Mouse (Mus musculus): ENCODE measurements around the gene Baiap2. TPM values are rescaled to one million over a fixed set of nuclear protein-coding genes. Genes with fewer than 3 reads are reported as not detected.

Baiap2 gene
- total RNA-seq, 2 experiments from 2014 or later: 8.0 to 23.5 TPM

DNA sequence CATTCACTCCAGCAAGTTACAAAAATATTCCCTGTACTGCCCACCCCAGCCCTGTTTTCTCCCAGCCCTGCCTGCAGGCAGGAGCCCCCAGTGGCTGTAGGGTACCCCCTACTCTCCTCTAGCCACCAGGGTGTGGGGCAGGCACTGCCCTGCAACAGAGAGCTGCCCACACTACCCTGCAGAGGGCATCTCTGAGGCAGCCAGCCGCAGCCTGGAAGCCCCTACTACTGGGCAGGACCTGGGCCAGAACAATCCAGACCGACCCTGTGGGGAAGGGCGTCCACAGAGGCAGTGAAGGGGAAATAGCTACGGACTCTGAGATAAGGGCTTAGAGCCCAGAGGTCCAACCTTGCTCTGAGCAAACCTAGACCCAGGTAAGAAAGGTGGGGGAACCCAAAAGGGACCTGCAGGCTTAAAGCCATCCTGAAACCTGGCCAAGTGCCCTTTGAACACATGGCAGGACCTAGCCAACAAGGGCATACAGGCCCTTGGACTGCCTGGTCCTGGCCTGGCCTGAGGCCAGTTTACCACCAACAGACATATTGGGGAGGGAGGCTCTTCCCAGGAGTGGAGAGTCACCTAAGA lies 65.0 kb downstream of the Baiap2 start:
- ATAC-seq (replicated peaks; ENCODE audit: poor library complexity, severe bottlenecking): no peak

DNA sequence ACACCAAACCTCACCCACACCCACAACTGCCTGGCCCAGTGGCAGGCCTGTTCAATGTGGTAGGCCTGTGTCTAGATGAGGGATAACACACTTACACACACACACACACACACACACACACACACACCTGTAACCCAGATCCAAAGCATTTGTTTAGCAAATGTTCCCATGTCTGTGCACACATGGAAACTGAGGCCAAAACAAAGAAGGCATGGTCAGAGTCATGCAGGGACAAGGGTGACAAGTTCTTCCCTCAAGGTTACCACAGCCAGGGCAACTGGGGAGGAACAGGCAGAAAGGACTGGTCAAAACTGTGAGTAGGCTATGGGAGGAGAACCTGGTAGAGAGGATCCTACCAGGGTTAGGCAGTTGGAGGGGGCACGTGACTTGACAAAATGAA lies 65.9 kb downstream of the Baiap2 start:
- no peak for ATAC-seq (replicated peaks; ENCODE audit: poor library complexity, severe bottlenecking)

DNA sequence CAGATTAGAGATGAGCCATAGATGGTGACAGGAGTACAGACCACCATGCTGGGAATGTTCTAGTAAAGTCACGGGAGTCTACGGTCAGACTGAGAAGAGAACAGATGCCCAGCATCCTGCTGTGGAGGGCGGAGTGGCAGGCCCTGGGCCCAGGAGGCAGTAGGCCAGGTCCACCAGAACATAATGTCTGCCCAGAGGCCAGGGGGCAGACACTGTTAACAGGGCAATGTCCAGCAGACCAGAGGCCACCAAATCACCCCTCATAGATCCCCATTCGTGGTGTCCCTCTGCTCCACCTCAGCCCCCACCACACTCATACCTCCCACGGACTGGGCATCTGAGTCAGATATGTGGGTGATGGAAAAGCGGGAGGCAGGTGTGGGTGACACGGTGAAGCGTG lies 66.4 kb downstream of the Baiap2 start:
- no peak for ATAC-seq (replicated peaks; ENCODE audit: poor library complexity, severe bottlenecking)

DNA sequence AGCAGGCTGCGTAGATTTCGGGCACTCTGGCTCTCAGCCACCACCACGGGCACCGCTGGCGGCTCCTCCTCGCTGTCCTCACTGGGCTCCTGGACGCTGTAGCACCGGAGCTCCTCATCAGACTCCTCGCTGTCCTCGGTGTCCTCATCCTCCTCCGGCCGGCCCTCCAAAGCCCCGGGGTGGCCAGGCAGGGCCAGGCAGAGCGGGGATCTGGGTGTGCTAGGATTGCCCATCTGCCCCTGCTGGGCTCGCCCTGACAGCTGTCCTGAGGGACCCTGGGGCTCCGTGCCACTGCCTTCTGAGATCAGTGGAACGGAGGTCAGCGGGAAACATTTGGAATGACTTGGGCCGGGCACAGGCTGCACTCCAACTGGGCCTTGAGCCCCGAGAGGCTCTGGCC lies 67.4 kb downstream of the Baiap2 start:
- ATAC-seq (replicated peaks; ENCODE audit: poor library complexity, severe bottlenecking): no peak

DNA sequence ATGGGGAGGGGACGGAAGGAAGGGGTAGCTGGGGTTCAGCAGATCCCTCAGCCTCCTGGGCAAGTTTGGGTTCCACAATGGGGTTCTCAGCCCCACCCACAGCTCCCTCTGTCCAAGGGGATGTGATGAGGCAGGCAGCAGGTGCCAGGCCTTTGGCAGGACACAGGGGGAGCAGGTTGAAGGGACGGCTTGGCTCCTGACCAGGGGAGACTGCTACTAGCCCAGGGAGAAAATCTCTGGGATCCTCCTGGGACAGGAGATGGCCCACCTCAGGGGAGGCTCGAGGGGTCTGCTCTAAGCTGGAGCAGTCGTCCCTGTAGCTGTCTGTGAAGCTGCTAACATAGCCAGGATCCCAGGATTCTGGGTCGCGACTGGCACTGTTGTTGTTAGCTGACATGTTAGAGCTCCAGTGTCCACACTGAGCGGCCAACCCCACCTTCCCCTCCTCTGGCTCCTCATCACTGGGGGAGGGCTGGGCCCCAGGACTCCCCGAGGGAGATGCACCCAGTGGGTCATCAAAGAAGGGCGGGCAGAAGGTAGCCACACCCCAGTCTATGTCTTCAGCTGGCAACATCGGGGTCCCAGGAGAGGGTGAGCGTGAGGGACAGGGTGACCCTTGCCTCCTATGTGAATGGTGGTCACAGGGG lies 68.7 kb downstream of the Baiap2 start:
- no peak for ATAC-seq (replicated peaks; ENCODE audit: poor library complexity, severe bottlenecking)

DNA sequence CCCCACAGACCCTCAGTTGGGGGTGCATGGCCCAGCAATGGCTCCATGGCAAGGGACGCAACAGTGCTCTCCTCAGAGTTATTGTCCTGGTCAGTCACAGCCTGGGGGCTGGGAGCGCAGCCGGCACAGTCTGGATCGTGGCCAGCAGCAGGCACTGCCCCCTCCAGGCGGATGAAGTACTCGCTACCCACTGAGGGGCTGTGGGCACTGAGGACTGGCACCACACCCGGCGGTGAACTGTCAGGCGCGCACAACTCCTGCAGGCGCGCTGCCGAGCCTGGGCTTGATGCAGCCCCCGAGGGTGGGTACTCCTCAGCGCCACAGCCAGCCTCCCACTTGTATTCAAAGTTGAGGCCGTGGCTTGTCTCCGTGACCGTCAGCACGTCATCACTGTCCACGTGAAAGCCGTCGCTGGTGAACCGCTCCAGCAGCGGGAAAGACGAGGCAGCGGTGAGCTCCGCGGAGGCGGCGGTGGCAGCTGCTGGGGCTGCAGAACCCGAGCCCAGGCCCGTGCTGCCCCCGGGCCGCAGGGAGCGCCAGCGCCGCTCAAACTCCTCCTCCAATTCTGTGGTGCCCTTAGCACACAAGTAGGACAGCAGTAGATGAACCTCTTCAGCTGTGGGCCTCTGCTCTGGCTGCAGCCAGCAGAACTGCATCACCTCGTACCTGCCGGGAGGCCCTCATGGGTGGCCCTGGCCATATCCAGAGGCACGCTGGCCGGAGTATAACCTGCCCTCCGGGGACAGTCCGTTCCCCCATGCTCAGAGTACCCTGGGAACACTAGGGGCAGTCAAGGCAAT lies 69.4 kb downstream of the Baiap2 start:
- no peak for ATAC-seq (replicated peaks; ENCODE audit: poor library complexity, severe bottlenecking)

DNA sequence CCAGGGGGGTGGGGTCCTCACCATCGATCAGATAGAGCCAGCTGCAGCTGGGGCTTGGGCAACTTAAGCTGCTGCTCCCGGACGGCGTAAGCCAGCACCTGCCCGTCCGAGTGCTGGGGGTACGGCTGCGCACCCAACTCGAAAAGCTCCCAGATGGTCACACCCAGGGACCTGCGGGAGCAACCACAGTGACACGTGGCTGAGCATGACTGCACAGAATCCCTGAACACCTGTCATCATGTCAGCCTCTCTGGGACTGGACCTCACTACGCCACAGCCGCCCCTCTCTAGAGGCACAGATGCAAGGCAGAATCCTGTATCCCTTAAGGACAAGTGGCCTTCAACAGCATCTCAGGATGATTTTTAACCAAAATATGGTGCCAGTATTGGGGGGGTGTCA lies 70.1 kb downstream of the Baiap2 start:
- no peak for ATAC-seq (replicated peaks; ENCODE audit: poor library complexity, severe bottlenecking)

DNA sequence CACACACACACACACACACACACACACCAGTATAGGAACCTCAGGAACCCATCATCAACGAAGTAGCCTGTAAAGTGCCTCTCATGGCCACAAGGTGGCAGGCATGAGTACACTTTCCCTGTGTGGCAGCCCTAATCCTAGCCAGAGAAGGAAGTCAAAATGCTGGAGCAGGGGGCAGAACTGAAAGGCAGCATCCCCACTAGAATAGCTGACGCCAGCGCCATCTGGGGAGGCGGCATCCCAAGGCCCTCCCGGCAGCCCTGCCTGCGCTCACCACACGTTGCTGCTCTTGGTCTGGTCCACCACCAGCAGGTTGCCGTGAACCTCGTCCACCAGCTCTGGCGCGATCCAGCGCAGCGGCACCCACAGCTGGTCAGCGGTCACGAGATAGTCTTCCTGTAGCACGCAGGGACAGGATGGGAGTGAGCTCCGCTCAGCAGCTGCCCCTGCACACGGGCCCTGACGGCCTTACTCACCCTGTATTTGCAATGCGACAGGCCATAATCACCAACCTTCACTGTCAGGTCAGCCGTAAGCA lies 70.7 kb downstream of the Baiap2 start:
- ATAC-seq (replicated peaks; ENCODE audit: poor library complexity, severe bottlenecking): peak; percentile 86

DNA sequence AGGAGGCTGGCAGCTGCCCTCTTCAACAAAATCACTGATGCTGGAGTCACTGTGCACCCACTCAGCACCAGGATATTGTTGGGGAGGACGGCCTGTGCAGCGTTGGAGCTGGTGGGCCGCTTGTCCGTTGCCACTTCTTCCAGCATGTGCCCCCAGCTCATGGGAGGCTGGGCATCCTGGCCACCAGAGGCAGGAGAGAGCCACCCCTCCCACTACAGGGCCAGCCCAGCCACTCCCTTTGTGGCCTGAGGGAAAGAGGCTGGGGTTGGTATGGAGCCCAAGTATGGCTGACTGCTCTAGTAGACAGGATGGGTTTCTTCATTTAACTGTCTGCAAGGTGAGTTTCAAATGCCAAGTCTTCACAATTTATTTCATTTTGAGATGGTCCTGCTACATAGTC lies 72.2 kb downstream of the Baiap2 start:
- ATAC-seq (replicated peaks; ENCODE audit: poor library complexity, severe bottlenecking): no peak

DNA sequence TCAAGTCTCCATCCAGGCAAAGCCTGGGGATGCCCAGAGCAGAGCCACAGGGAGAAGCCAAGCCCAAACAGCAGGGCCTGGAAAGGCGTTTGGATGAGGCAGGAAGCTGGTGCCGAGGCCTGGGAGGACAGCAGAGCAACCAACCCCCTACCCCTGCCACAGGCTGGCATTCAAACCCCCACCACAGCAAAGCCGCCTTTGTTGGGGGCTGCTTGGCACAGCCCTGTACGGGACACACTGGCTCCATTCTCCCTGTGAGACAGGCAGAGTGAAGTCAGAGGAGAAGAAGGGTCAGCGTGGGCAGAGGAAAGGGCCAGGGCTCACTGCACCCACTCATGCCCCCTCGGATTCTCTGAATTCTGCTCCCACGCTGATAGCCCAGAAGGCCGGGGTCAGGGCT lies 74.4 kb downstream of the Baiap2 start:
- no peak for ATAC-seq (replicated peaks; ENCODE audit: poor library complexity, severe bottlenecking)

DNA sequence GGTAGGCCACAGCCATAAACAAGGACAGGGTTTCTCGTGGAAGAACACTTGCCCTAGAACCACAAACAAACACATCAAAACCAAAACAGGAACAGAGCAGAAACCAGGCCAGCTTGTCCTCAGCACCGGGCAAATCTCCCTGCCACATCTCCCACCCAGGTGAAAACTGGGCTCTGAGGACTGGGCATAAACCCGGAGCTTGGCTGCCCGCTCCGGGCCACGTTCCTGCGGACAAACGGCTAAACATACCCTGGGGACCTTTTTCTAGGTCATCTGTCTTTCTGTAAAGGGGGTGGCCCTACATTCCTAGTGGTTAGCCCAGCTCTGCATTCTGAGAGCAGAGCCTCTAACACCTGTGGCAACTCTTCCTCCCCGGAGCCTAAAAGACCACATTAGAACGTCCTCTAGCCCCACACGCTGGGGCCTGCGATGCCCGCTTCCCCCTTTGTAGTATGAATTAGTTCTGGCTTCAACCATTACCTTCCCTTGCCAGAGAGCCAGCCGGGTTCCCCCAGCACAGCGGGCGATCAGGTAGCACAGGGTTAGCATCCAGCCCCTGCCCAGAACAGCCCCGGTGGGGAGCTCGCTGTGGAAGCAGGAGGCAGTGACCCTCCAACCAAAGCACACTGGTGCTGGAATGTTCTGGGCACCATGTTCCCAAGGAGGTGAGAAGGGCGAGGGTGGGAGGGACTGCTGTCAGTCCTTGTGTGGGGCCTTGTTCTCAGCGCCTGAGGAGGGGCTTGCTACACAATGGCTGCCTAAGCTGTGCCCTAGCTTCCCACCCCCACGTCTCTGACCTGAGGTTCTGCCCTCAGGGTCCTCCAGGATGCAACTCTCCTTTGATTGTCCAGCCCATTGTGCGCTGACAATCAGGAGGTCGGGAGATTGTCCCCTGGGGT lies 77.2 kb downstream of the Baiap2 start:
- ATAC-seq (replicated peaks; ENCODE audit: poor library complexity, severe bottlenecking): no peak

DNA sequence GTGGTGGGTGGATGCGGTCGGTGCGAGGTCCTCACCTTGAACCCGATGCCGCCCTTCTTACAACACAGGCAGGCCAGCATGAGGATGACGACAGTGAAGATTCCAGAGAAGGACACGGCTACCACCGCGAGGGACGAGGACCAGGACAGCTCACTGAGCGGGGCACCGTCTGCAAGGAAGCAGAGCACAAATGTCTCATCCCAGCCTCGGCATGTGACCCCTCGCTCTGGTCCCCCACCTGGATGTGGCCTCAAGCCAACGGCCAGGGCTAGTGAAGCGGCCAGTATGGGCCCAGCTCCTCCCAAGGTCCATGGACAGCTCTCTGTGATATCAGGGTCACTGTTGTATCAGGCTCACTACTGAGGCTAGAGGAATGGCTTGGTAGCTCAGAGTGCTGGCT lies 78.8 kb downstream of the Baiap2 start:
- no peak for ATAC-seq (replicated peaks; ENCODE audit: poor library complexity, severe bottlenecking)

DNA sequence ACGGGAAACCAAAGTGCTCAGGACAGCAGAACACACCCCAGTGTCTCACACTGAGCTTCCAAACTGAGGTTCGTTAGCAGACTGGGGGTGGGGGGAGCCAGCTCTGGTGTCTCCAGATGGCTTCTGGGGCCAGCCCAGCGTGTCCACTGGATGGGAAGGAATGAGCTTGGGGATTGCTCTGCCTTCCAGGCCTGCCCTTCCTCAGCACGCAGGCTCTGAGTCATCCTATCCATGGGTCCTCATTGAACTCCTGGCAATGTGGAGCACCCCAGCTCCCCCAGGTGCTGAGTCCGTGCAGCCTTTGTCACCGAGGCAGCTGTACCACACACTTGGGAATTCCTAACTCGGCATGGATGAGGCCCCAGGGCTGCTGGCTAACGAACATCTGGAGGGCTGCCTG lies 79.7 kb downstream of the Baiap2 start:
- ATAC-seq (replicated peaks; ENCODE audit: poor library complexity, severe bottlenecking): no peak

DNA sequence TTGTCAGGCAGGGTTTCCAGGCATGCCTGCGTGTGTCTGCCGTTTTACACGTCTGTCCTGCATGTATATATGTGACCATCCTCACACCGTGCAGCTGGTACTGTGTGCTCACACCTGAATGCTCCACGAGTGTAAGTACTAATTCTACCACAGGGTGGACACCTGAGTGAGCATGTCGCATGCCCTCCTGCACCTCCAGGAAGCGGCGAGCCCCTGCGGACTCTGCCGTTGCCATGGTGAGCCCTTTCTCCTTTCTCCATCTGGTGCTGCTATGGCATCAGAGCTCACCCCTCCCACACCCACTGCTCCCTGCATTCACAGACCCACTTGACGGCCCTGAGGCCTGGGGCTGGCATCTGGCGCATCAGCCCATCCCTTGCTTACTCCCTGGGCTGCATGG lies 80.3 kb downstream of the Baiap2 start:
- ATAC-seq (replicated peaks; ENCODE audit: poor library complexity, severe bottlenecking): 0 out of 2 replicates have a peak, but pooled peaks have one; percentile 22

DNA sequence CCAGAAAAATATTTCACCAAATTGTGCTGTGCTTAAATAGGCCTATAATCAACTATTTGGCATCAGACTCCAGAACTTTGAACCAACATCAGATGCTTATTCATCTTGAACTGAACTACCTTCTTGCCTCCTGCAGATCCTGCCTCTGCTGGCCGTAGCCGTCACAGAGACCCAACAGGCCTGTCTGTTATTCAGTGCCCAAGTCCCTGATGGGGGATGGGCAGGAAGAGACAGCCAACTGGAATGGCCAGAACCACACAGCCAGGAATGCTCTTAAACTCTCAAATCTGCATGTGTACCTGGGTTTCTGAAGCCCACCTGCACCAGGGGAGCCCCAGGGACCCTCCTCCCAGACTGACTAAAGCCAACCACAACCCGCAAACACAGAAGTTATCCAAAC lies 84.4 kb downstream of the Baiap2 start:
- ATAC-seq (replicated peaks; ENCODE audit: poor library complexity, severe bottlenecking): no peak

DNA sequence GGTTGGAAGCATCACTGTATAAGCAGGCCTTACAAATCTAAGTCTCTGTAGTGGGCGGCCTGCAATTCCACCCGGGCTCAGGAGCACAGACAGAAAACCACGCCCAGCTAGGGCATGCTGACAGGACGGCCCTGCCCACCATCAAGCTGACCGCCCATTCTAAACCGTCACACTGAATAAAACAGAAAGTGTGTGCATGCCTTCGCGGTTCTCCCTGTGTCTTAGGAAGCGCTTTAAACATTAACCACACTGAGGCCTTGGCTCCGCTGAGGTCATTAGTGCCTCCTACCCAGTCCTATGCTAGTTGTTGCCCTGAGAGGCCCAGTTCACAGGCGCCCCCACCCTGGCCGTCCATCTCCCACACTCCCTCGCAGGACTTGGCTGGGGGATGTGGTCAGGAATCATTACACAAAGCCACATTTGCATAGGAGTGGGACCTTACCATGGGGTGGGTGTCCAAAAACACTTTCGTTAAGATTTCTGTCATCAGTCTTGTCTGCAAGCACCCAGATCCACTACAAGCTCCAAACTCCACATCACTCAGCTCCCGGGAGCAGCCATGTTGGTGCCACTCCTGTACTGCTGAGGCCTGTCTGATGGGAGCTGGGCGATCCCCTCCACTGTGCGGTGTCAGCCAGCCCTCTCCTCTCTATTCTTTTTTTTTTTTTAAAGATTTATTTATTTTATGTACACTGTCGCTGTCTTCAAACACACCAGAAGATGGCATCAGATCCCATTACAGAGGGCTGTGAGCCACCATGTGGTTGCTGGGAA lies 85.9 kb downstream of the Baiap2 start:
- ATAC-seq (replicated peaks; ENCODE audit: poor library complexity, severe bottlenecking): 0 out of 2 replicates have a peak, but pooled peaks have one; percentile 25

DNA sequence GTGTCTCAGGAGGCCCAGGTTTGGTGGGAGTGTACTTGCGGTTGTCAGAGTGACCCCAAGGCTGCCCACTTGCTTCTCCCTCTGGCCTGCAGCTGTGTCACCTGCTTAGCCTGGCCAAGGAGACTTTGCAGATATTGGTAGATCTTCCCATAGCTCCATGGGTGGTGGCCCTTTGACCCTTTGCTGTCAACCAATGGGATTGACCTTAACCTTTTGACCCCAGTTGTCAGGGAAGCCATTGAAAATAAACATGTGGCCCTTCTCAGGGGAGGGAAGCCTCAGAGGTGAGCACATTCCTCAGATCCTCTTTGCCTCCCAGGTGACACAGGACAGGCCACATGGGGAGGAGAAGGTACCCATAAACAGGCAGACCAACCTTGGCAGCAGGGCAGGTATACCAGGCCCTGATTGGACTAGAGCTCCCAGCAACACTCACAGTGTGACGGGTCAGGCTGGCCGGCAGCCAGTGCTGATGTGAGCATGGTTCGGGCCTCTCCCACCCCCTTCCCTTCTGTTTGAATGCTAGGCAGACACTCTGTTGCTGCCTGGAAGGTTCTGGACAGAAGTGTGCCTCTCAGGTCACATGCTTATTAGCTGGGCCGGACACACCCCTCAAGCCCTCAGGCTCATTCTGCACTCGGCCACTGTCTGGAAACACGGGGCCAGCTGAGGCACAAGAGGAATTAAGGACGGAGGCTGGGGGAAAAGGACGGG lies 87.0 kb downstream of the Baiap2 start:
- no peak for ATAC-seq (replicated peaks; ENCODE audit: poor library complexity, severe bottlenecking)

DNA sequence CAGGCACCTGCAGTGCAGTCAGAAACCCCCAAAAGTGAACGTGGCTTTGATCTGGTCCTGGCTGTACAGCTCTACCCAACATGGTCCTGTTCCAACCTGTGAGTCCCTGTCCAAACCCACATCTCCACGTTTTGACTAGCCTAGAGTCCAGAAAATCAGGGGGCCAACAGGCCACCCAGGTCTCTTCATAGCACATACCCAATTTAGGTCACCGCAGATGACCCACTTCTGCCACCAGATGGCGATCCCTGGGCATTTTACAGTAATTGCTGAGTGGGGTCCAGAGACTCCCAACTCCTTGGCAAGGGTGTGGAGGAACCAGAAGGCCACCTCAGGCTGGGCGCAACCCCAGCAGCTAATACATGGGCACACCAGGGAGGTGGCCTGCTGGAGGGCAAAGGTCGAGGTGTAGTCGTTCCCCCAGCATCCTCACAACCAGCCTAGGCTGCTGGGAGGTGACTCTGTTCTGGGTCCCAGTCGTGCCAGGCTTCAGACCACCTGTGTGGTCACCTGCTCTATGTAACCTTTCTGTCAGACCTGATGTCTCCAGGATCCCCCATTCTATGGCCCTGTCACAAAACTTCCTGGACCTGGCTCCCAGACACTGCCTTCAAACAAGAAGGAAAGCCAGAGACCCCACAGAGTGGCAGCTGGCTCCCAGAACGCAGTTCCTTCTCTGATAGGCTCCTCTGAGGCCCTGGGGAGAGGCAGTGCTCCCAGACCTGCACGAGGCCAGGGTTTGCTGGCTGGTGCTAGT lies 87.8 kb downstream of the Baiap2 start:
- peak; percentile 43 for ATAC-seq (replicated peaks; ENCODE audit: poor library complexity, severe bottlenecking)
